ENCODE assay signal across 8 mouse cellular contexts in the genomic region with DNA sequence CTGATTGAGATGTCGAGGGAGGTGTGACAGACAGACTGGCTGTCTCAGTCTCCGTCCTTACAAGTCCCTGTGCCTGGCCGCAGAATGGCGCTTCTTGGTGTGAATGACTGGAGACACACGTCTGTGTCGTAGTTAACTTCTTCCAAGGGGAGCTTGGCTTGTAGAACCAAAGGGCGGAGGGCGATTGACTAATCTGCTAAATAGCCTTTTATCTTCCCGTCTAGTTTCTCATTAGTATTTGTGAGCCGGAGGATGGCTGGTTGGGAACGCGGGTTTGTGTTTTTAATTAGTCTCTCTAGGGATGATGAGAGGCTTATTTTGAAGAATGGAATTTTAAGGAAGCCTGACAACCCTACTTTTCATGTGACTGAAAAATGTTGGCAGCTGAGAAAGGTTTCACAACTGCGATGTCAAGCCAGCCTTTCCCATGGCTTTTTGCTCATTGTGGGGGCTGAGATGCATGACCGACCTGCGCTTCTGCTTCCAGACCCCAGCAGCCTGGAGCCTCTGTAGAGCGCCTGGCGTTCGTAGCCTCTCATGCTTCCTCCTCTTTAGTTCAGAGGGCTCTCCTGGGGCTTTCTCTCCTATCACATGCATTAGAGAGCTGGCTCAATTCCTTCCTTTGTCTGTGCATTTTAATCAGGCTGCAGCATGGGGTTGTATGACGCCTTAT.
DNase-seq lines count a peak whose midpoint lies in the region; ATAC-seq lines count a peak whose summit lies in the region.

No protein-coding gene starts in this region.

- no peaks in the 10 kb centered on the region for H3K27me3 ChIP-seq in lung, embryonic 15.5 days
- H3K27me3 ChIP-seq in liver, embryonic 11.5 days (replicated peaks; ENCODE audit: control insufficient read depth, insufficient read depth, low read length), result no peaks in the 10 kb centered on the region

- peak; percentile 72; the same call in 1 of the 2 replicates for ATAC-seq in lung, embryonic 15.5 days (ENCODE audit: borderline replicate concordance, extremely low read depth, low FRiP score, low TSS enrichment)
- no peak for ATAC-seq in liver, embryonic 11.5 days (replicated peaks; ENCODE audit: low FRiP score)

- no peak overlapping the region for H3K4me3 ChIP-seq in lung, embryonic 15.5 days
- no peak overlapping the region for H3K4me3 ChIP-seq in liver, embryonic 11.5 days (ENCODE audit: low read depth, low read length)

- peaks cover 18% of the 10 kb centered on the region for H3K4me1 ChIP-seq in lung, embryonic 15.5 days
- H3K4me1 ChIP-seq in liver, embryonic 11.5 days (replicated peaks; ENCODE audit: control insufficient read depth, insufficient read depth, low read length), result no peaks in the 10 kb centered on the region

- no peak overlapping the region for H3K9ac ChIP-seq in lung, embryonic 15.5 days
- no peak overlapping the region for H3K9ac ChIP-seq in liver, embryonic 11.5 days (ENCODE audit: low read depth, low read length)

- DNase-seq in MN1 (ENCODE audit: low spot score), result peak; percentile 24
- peak; percentile 59 for DNase-seq in embryo, embryonic 10 days (ENCODE audit: low spot score)
- peak; percentile 30 to 51 for DNase-seq in heart, adult 9 months (ENCODE audit: low spot score in 2 of 2)
- DNase-seq in testis, postnatal 14 days (ENCODE audit: low spot score), result no peak
- no peak for DNase-seq in right cerebral cortex, postnatal 10 days (ENCODE audit: low spot score in 2 of 2)
- no peak for DNase-seq in liver, embryonic 11.5 days (ENCODE audit: low spot score)
- DNase-seq in layer of hippocampus, adult 11-12 months (ENCODE audit: low spot score), result no peak

- H3K36me3 ChIP-seq in lung, embryonic 15.5 days, result no peaks in the 10 kb centered on the region
- H3K36me3 ChIP-seq in liver, embryonic 11.5 days (ENCODE audit: control insufficient read depth, insufficient read depth, low read length), result no peaks in the 10 kb centered on the region

- no peak overlapping the region for H3K27ac ChIP-seq in lung, embryonic 15.5 days
- no peak overlapping the region for H3K27ac ChIP-seq in liver, embryonic 11.5 days (ENCODE audit: low read depth, low read length)

- H3K9me3 ChIP-seq in lung, embryonic 15.5 days, result no peaks in the 10 kb centered on the region
- no peaks in the 10 kb centered on the region for H3K9me3 ChIP-seq in liver, embryonic 11.5 days (ENCODE audit: control insufficient read depth, low read length)

- WGBS in lung, embryonic 15.5 days, result 34% methylated on average over 19 of the region's 19 CpGs
- WGBS in liver, embryonic 11.5 days, result 59% methylated on average over 19 of the region's 19 CpGs

- peak overlapping the region; percentile 33; the same call in 1 of the 2 replicates for H3K4me2 ChIP-seq in lung, embryonic 15.5 days
- no peak overlapping the region for H3K4me2 ChIP-seq in liver, embryonic 11.5 days

Comparison
In these comparisons a context has a peak if more than half of its experiments do, and no peak if none do; other contexts are left out.
1. DNase-seq: peak in MN1 (single experiment), embryo, embryonic 10 days (single experiment) and heart, adult 9 months (2 of 2); none in testis, postnatal 14 days (single experiment), right cerebral cortex, postnatal 10 days (0 of 2), liver, embryonic 11.5 days (single experiment) and layer of hippocampus, adult 11-12 months (single experiment).